Mouse (Mus musculus) urinary bladder, postnatal 10 days (tissue): ENCODE data around the gene Sart3.
"Not testable (repeated sequence)": the region's sequence is repeated elsewhere in the genome, so short reads cannot be mapped to it uniquely, and the experiment has no call there.

Experiments used
- DNase-seq: peaks from one replicate; pipeline ENCODE4 v3.0.0; 2022; ENCODE audit warnings: low spot score

Gene Sart3

GRCm38 (mm10) chr5:113790453-113791196 is 18.3 kb upstream of the Sart3 start:
- DNase-seq = no peak

- no peak for DNase-seq
Observed at GRCm38 (mm10) chr5:113789075-113789788, 16.9 kb upstream of the Sart3 start.

GRCm38 (mm10) chr5:113788645-113789044 is 16.3 kb upstream of the Sart3 start:
- DNase-seq = no peak

GRCm38 (mm10) chr5:113786985-113787384 is 14.7 kb upstream of the Sart3 start:
- DNase-seq = no peak

- DNase-seq = not testable (repeated sequence)
Observed at GRCm38 (mm10) chr5:113784104-113784503, 11.8 kb upstream of the Sart3 start.

- no peak for DNase-seq
Observed at GRCm38 (mm10) chr5:113783581-113784001, 11.3 kb upstream of the Sart3 start.

- DNase-seq = no peak
Observed at GRCm38 (mm10) chr5:113782624-113783023, 10.3 kb upstream of the Sart3 start.

- no peak for DNase-seq
Observed at GRCm38 (mm10) chr5:113781875-113782274, 9.6 kb upstream of the Sart3 start.

- no peak for DNase-seq
Observed at GRCm38 (mm10) chr5:113781254-113781653, 8.9 kb upstream of the Sart3 start.

- DNase-seq = no peak
Observed at GRCm38 (mm10) chr5:113780763-113781162, 8.5 kb upstream of the Sart3 start.

- no peak for DNase-seq
Observed at GRCm38 (mm10) chr5:113780082-113780752, 7.9 kb upstream of the Sart3 start.

- no peak for DNase-seq
Observed at GRCm38 (mm10) chr5:113779569-113779968, 7.3 kb upstream of the Sart3 start.

GRCm38 (mm10) chr5:113777728-113778127 is 5.4 kb upstream of the Sart3 start:
- not testable (repeated sequence) for DNase-seq

GRCm38 (mm10) chr5:113776896-113777226 is 4.6 kb upstream of the Sart3 start:
- no peak for DNase-seq

- DNase-seq = no peak
Observed at GRCm38 (mm10) chr5:113776128-113776895, 4.0 kb upstream of the Sart3 start.

GRCm38 (mm10) chr5:113775585-113775984 is 3.3 kb upstream of the Sart3 start:
- DNase-seq = no peak

- DNase-seq = peak; percentile 76
Observed at GRCm38 (mm10) chr5:113773664-113774063, 1.4 kb upstream of the Sart3 start.

GRCm38 (mm10) chr5:113772905-113773519 is 702 bp upstream of the Sart3 start:
- no peak for DNase-seq

- no peak for DNase-seq
Observed at GRCm38 (mm10) chr5:113771213-113772162, 822 bp downstream of the Sart3 start.

GRCm38 (mm10) chr5:113768806-113769205 is 3.5 kb downstream of the Sart3 start:
- DNase-seq = no peak
